Mouse (Mus musculus): ENCODE measurements around the gene Cdh26. TPM values are rescaled to one million over a fixed set of nuclear protein-coding genes. Genes with fewer than 3 reads are reported as not detected.

Cdh26 gene
- polyA plus RNA-seq, 1 experiment from 2014 or later, result 0.43 TPM

GRCm38 (mm10) chr2:178420576-178420975 is 9.8 kb upstream of the Cdh26 start:
- peaks cover 8% of the 10 kb centered on the region; the same call in 1 of the 2 replicates for H3K4me1 ChIP-seq (replicated peaks)
- no peak overlapping the region for H3K9ac ChIP-seq
- WGBS, result 82% methylated on average over 9 of the region's 9 CpGs
- H3K4me2 ChIP-seq (replicated peaks), result no peak overlapping the region
- no peaks in the 10 kb centered on the region for H3K27me3 ChIP-seq (replicated peaks)
- H3K9me3 ChIP-seq, result no peaks in the 10 kb centered on the region
- ATAC-seq, result no peak
- no peak overlapping the region for H3K4me3 ChIP-seq (replicated peaks)
- peaks cover 7% of the 10 kb centered on the region; the same call in 1 of the 2 replicates for H3K36me3 ChIP-seq
- H3K27ac ChIP-seq, result no peak overlapping the region

- Histone ChIP-seq H3K27ac (no peak overlapping the region), H3K9ac (no peak overlapping the region), H3K27me3 (replicated peaks) (no peaks in the 10 kb centered on the region), H3K4me2 (replicated peaks) (no peak overlapping the region), H3K36me3 (peaks cover 7% of the 10 kb centered on the region; the same call in 1 of the 2 replicates), H3K9me3 (no peaks in the 10 kb centered on the region), H3K4me1 (replicated peaks) (0 out of 2 replicates have a peak, but pooled peaks cover 3% of the 10 kb centered on the region), H3K4me3 (replicated peaks) (no peak overlapping the region)
- WGBS, result 49% methylated on average over 6 of the region's 6 CpGs
- ATAC-seq, result no peak
These were observed 8.7 kb upstream of the Cdh26 start for GRCm38 (mm10) chr2:178421603-178422002.

GRCm38 (mm10) chr2:178422186-178422585 is 8.1 kb upstream of the Cdh26 start:
- Histone ChIP-seq H3K9me3 (no peaks in the 10 kb centered on the region), H3K4me2 (replicated peaks) (no peak overlapping the region), H3K27me3 (replicated peaks) (no peaks in the 10 kb centered on the region), H3K36me3 (peaks cover 7% of the 10 kb centered on the region; the same call in 1 of the 2 replicates), H3K9ac (no peak overlapping the region), H3K4me1 (replicated peaks) (no peaks in the 10 kb centered on the region), H3K4me3 (replicated peaks) (no peak overlapping the region), H3K27ac (no peak overlapping the region)
- 21% methylated on average over 3 of the region's 3 CpGs for WGBS
- no peak for ATAC-seq

GRCm38 (mm10) chr2:178423223-178423622 is 7.1 kb upstream of the Cdh26 start:
- WGBS, result 66% methylated on average over 5 of the region's 5 CpGs
- no peak for ATAC-seq
- Histone ChIP-seq H3K9me3 (no peaks in the 10 kb centered on the region), H3K4me1 (replicated peaks) (no peaks in the 10 kb centered on the region), H3K27me3 (replicated peaks) (no peaks in the 10 kb centered on the region), H3K4me2 (replicated peaks) (no peak overlapping the region), H3K4me3 (replicated peaks) (no peak overlapping the region), H3K27ac (no peak overlapping the region), H3K9ac (no peak overlapping the region), H3K36me3 (peaks cover 4% of the 10 kb centered on the region; the same call in 1 of the 2 replicates)

- H3K4me1 ChIP-seq (replicated peaks), result 0 out of 2 replicates have a peak, but pooled peaks cover 10% of the 10 kb centered on the region
- 26% methylated on average over 4 of the region's 4 CpGs for WGBS
- no peak overlapping the region for H3K9ac ChIP-seq
- H3K27ac ChIP-seq, result no peak overlapping the region
- no peaks in the 10 kb centered on the region for H3K36me3 ChIP-seq
- no peaks in the 10 kb centered on the region for H3K9me3 ChIP-seq
- peak; percentile 57 for ATAC-seq
- no peak overlapping the region for H3K4me2 ChIP-seq (replicated peaks)
- no peak overlapping the region for H3K4me3 ChIP-seq (replicated peaks)
- no peaks in the 10 kb centered on the region for H3K27me3 ChIP-seq (replicated peaks)
These were observed 4.1 kb upstream of the Cdh26 start for GRCm38 (mm10) chr2:178426229-178426628.

GRCm38 (mm10) chr2:178427181-178427580 is 3.1 kb upstream of the Cdh26 start:
- Histone ChIP-seq H3K9me3 (no peaks in the 10 kb centered on the region), H3K9ac (no peak overlapping the region), H3K36me3 (no peaks in the 10 kb centered on the region), H3K27me3 (replicated peaks) (no peaks in the 10 kb centered on the region), H3K27ac (no peak overlapping the region), H3K4me3 (replicated peaks) (no peak overlapping the region), H3K4me2 (replicated peaks) (no peak overlapping the region), H3K4me1 (replicated peaks) (0 out of 2 replicates have a peak, but pooled peaks cover 10% of the 10 kb centered on the region)
- no peak; the same call in 1 of the 2 replicates for ATAC-seq
- 87% methylated on average over 5 of the region's 5 CpGs for WGBS

GRCm38 (mm10) chr2:178428183-178428582 is 2.1 kb upstream of the Cdh26 start:
- Histone ChIP-seq H3K4me2 (replicated peaks) (no peak overlapping the region), H3K4me3 (replicated peaks) (no peak overlapping the region), H3K4me1 (replicated peaks) (0 out of 2 replicates have a peak, but pooled peaks cover 10% of the 10 kb centered on the region), H3K27ac (no peak overlapping the region), H3K9ac (no peak overlapping the region), H3K27me3 (replicated peaks) (no peaks in the 10 kb centered on the region), H3K9me3 (no peaks in the 10 kb centered on the region), H3K36me3 (no peaks in the 10 kb centered on the region)
- no peak for ATAC-seq
- 78% methylated on average over 9 of the region's 9 CpGs for WGBS

- H3K9ac ChIP-seq, result no peak overlapping the region
- no peak overlapping the region for H3K4me3 ChIP-seq (replicated peaks)
- H3K9me3 ChIP-seq, result no peaks in the 10 kb centered on the region
- 81% methylated on average over 4 of the region's 4 CpGs for WGBS
- H3K27me3 ChIP-seq (replicated peaks), result no peaks in the 10 kb centered on the region
- H3K4me1 ChIP-seq (replicated peaks), result 0 out of 2 replicates have a peak, but pooled peaks cover 10% of the 10 kb centered on the region
- no peaks in the 10 kb centered on the region for H3K36me3 ChIP-seq
- no peak for ATAC-seq
- H3K27ac ChIP-seq, result no peak overlapping the region
- no peak overlapping the region for H3K4me2 ChIP-seq (replicated peaks)
These were observed 1.7 kb upstream of the Cdh26 start for GRCm38 (mm10) chr2:178428676-178429075.

GRCm38 (mm10) chr2:178429426-178429825 is 905 bp upstream of the Cdh26 start:
- no peaks in the 10 kb centered on the region for H3K36me3 ChIP-seq
- ATAC-seq, result peak; percentile 54
- 0 out of 2 replicates have a peak, but pooled peaks cover 10% of the 10 kb centered on the region for H3K4me1 ChIP-seq (replicated peaks)
- 58% methylated on average over 6 of the region's 6 CpGs for WGBS
- H3K9ac ChIP-seq, result 0 out of 2 replicates have a peak overlapping the region, but pooled peaks have one; percentile 3
- peak overlapping the region; percentile 36 for H3K27ac ChIP-seq
- H3K27me3 ChIP-seq (replicated peaks), result no peaks in the 10 kb centered on the region
- no peaks in the 10 kb centered on the region for H3K9me3 ChIP-seq
- H3K4me3 ChIP-seq (replicated peaks), result no peak overlapping the region
- peak overlapping the region; percentile 43 for H3K4me2 ChIP-seq (replicated peaks)

GRCm38 (mm10) chr2:178433495-178433894 is 3.2 kb downstream of the Cdh26 start:
- ATAC-seq, result peak; percentile 82
- no peak overlapping the region for H3K27ac ChIP-seq

GRCm38 (mm10) chr2:178433903-178434302 is 3.6 kb downstream of the Cdh26 start:
- H3K27ac ChIP-seq, result no peak overlapping the region
- WGBS, result 72% methylated on average over 2 of the region's 2 CpGs
- ATAC-seq, result peak; percentile 42; the same call in 1 of the 2 replicates

More at GRCm38 (mm10) chr2:178433495-178433894, 3.2 kb downstream of the Cdh26 start:
- Histone ChIP-seq H3K9ac (no peak overlapping the region), H3K4me2 (replicated peaks) (no peak overlapping the region), H3K27me3 (replicated peaks) (no peaks in the 10 kb centered on the region), H3K36me3 (no peaks in the 10 kb centered on the region), H3K4me3 (replicated peaks) (no peak overlapping the region), H3K9me3 (no peaks in the 10 kb centered on the region), H3K4me1 (replicated peaks) (0 out of 2 replicates have a peak, but pooled peaks cover 10% of the 10 kb centered on the region)
- WGBS, result 48% methylated on average over 2 of the region's 2 CpGs

GRCm38 (mm10) chr2:178437311-178437710 is 7.0 kb downstream of the Cdh26 start:
- 46% methylated on average over 9 of the region's 9 CpGs for WGBS
- Histone ChIP-seq H3K27ac (no peak overlapping the region), H3K4me2 (replicated peaks) (no peak overlapping the region), H3K36me3 (no peaks in the 10 kb centered on the region), H3K4me1 (replicated peaks) (no peaks in the 10 kb centered on the region), H3K27me3 (replicated peaks) (no peaks in the 10 kb centered on the region), H3K4me3 (replicated peaks) (no peak overlapping the region), H3K9ac (no peak overlapping the region), H3K9me3 (no peaks in the 10 kb centered on the region)
- no peak for ATAC-seq

More at GRCm38 (mm10) chr2:178433903-178434302, 3.6 kb downstream of the Cdh26 start:
- Histone ChIP-seq H3K4me3 (replicated peaks) (no peak overlapping the region), H3K9me3 (no peaks in the 10 kb centered on the region), H3K27me3 (replicated peaks) (no peaks in the 10 kb centered on the region), H3K36me3 (no peaks in the 10 kb centered on the region), H3K4me1 (replicated peaks) (0 out of 2 replicates have a peak, but pooled peaks cover 8% of the 10 kb centered on the region), H3K4me2 (replicated peaks) (no peak overlapping the region), H3K9ac (no peak overlapping the region)

- Histone ChIP-seq H3K9ac (no peak overlapping the region), H3K27me3 (replicated peaks) (no peaks in the 10 kb centered on the region), H3K4me2 (replicated peaks) (no peak overlapping the region), H3K4me1 (replicated peaks) (no peaks in the 10 kb centered on the region), H3K36me3 (no peaks in the 10 kb centered on the region), H3K27ac (no peak overlapping the region), H3K9me3 (no peaks in the 10 kb centered on the region), H3K4me3 (replicated peaks) (no peak overlapping the region)
- no peak for ATAC-seq
- 81% methylated on average over 4 of the region's 4 CpGs for WGBS
These were observed 19.1 kb downstream of the Cdh26 start for GRCm38 (mm10) chr2:178449386-178449785.
